Mouse (Mus musculus) gastrocnemius, postnatal 10 days (tissue): ENCODE results near the gene Tmem72. TPM values are rescaled to one million over a fixed set of nuclear protein-coding genes. Genes with fewer than 3 reads are reported as not detected.
A peak's percentile ranks its signal among the peaks of the same experiment; 100 is the strongest.

Experiments used
- DNase-seq: peaks from one replicate; pipeline ENCODE4 v3.0.0; 2021; ENCODE audit warnings: mixed read lengths
- total RNA-seq, 2 experiments: library from RNA; stranded (reverse); gene quantifications; 2 replicates each; pipeline ENCODE4 v1.2.3; 2021

Tmem72 gene
- total RNA-seq, 2 experiments from 2014 or later: 0.16 to 0.23 TPM

- DNase-seq: no peak
Observed at GRCm38 (mm10) chr6:116679563-116680288, 37.0 kb downstream of the Tmem72 start.

- no peak for DNase-seq
Observed at GRCm38 (mm10) chr6:116677321-116677720, 39.4 kb downstream of the Tmem72 start.

GRCm38 (mm10) chr6:116676355-116676913, 40.3 kb downstream of the Tmem72 start:
- no peak for DNase-seq

DNA sequence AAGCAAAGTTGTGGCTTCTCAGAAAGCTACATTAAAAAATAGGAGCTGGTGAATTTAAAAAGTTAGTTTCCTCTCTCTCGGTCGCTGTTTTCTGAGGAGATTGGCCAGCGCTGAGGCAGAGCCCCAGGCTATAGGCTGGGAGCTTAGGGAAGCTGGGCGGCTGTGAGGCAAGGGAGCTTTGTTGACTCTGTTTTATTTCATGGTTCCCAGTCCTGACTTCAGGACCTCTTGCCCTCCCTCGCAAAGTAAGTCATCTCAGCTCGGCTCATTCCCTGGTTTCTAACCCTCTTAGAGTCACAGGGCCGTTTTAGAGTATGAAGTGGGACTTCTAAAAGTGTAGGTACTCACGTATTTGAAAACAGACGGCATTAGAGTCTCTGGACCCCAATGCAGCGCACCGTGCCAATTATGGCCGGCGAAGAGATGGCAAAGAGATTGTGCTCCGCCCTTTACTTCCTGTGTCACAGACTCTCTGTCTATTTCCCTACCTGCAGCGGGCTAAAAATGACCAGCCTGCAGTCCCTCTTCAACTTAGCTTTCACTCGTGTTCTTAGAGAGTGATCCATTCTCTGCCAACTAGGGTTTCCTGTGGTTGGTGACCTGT, 42.3 kb downstream of the Tmem72 start:
- DNase-seq: no peak

DNA sequence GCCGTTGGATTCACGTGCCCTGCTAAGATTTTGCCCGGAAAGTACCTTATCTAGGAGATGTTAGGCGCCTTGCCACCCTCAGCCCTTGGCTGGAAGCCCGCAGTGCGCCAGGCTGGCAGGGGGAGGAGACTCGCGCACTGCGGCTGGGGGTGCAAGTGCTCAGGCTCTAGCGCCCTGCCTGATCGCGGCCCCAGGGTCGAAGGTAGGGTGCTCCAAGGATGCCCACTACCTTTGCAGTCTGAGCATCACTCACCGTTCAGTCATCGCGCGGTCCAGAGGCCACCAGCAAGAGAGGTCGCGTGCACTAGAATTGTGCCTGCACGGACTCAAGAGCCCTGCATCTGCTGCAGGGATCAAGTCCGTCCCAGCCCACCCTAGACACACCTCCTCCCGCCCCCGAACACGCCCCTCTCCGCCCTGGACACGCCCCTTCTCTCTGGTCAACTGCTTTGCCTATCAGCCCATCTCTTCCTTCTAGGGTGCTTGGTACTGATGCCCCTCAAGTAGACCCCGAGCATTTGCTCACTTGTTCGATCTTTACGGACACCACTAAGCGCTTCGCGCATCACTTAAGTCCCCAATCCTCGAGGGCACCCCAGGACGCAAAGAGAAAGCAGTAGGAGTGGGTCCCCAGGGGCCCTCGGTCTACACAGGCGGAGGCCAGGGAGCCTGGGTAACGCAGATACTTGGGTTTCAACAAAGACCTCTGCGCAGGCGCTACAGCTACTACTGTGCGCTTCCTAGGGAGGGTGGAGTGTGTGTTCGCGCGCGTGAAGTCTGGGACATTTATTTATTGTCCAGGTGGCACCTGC, 43.0 kb downstream of the Tmem72 start, which contains the start of gene Rassf4:
Rassf4 (minus strand) TSS at position 482 of the 812 bp plus-strand sequence.
- peak; percentile 86 for DNase-seq

DNA sequence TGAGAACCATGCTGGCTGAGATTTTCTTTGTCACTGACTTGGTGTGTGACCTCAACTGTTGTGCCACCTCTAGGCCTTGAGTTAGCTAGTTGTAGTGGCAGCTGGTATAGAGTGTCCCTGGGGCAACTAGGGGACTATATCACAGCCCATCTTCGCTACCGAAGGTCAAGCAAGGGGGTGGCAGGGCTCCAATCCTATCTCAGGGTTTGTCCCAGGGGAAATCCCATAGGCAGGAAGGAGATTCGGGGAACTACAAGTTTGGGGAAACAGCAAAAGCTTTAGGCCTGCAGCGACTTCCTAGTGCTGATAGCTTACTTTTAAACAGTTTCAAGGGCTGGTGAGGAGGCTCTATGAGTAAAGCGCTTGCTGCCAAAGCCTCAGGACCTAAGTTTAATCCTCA, 44.4 kb downstream of the Tmem72 start:
- DNase-seq: no peak

DNA sequence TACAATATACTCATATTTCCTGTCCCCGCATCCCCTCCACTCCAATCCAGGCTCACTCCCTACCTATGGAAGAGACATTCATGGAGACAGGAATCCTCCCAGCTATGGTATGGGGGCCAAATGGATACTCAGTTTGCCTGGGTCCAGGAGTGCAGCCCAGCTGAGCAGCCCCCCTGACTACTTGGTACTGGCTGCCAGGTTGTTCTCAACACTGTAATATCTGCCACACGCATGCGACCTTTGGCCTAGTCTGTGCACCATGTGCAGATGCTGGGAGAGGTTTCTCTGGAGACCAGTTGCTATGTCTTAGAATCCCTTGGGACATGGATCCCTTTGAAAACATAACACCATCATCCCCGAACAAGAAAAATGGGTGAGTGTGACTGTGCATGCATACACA, 44.9 kb downstream of the Tmem72 start:
- no peak for DNase-seq

- DNase-seq: peak; percentile 27
Observed at GRCm38 (mm10) chr6:116671031-116671430, 45.7 kb downstream of the Tmem72 start.

DNA sequence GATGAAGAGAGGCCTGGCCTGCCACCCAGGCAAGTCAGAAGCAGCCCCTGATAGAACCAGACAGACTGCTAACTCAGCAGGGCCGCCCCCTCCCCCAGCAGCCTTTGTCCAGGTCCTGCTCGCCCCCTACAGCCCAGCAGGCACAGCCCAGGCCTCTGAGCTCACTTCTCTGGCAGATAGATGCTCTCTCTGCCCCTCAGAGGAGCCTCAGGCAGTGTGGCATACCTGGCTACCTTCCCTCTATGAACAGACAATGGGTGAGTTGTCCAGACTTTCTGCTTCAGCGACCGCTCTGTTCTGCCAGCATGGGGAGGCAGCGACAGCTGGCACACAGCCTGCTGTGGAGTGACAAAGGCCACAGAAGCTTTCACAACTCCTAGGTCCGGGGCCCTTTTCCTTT, 46.6 kb downstream of the Tmem72 start:
- DNase-seq: no peak

DNA sequence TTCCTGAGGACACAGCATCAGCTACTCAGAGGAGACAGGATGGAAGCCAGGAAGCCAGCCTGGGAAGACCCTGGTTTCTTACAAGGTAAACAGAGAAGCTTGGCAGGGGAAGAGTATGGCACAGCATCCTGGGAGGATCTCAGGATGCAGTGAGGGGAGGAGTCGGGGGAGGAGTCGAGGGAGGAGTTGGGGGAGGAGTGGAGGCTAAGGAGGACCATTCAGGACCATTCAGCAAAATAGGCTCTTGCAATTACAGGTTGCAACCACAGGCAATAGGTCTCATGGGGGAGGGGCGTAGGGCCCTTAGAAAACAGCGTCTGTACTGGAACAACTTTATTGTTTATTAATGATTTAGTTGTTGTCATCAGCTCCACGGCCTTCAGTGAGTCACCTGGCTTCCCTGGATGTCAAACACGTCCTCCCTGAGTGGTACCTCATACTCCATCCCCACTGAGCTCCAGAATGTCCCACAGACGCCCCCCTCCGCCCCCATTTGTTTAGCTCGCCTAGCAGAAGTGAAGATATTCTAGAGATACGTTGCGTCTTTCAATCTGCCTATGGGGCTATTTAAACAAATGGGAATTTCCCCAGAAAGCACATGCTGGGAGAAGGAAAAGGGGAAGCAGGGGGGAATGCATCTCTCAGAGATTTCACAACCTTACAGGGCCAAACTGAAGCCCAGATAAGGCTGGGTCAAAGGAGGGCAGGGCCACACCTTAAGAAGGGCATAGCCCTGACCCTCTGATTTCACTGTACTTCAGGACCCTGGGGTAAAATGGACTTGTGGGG, 47.8 kb downstream of the Tmem72 start:
- no peak for DNase-seq

- DNase-seq: no peak
Observed at GRCm38 (mm10) chr6:116667382-116667781, 49.3 kb downstream of the Tmem72 start.

DNA sequence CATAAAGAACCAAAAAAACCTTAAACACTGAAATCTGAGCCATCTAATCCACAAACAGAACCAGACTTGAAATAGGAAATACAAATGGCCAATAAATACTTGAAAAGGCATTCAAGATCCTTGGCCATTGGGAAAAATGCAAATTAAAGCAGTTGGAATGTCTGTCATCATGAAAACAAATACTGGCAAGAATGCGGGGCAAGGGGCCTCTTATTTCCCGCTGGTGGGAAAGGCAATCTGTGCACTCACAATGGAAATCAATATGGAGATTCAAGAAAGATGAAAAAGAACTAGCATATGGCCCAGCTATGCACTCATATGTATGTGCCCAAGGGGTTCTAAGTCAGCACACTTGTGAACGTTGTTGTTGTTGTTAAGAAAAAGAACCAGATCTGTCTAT, 49.8 kb downstream of the Tmem72 start:
- no peak for DNase-seq

- DNase-seq: no peak
Observed at GRCm38 (mm10) chr6:116666085-116666750, 50.5 kb downstream of the Tmem72 start.

DNA sequence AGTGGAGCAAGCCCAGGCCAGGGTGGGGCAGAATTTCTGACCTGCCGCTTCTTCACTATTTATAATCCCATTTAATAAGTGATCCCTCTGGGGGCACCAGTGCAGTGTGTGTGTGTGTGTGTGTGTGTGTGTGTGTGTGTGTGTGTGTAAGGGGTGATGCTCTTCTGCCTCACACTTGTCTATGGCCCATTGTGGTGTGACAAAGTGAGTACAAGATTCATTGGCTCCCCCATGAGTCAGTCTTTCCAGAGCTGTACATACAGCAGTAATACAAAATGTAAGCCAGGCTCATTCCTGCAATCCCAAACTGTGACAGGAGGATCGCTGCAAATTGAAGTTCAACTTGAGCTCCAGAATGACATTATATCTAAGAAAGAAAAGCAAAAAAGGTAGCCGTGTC, 51.9 kb downstream of the Tmem72 start:
- no peak for DNase-seq

- no peak for DNase-seq
Observed at GRCm38 (mm10) chr6:116664031-116664430, 52.7 kb downstream of the Tmem72 start.

DNA sequence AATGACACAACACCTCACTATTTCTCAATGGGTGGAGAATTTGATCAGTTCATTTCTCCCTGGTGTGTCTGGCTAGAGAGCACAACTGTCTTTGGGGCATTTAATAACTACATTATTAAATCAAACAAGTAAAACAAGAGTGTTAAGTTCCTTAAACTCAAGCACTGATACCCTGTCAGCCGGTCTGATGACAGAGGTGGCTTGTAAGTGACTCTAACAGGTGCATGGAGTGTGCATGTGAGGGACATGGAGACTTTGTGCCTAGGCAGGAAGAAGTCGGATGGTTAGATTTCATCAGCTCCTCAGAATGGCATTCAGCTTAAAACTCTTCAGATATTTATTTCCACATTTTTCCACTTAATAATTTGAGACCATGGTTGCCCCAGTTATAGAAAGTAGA, 53.3 kb downstream of the Tmem72 start:
- DNase-seq: no peak

DNA sequence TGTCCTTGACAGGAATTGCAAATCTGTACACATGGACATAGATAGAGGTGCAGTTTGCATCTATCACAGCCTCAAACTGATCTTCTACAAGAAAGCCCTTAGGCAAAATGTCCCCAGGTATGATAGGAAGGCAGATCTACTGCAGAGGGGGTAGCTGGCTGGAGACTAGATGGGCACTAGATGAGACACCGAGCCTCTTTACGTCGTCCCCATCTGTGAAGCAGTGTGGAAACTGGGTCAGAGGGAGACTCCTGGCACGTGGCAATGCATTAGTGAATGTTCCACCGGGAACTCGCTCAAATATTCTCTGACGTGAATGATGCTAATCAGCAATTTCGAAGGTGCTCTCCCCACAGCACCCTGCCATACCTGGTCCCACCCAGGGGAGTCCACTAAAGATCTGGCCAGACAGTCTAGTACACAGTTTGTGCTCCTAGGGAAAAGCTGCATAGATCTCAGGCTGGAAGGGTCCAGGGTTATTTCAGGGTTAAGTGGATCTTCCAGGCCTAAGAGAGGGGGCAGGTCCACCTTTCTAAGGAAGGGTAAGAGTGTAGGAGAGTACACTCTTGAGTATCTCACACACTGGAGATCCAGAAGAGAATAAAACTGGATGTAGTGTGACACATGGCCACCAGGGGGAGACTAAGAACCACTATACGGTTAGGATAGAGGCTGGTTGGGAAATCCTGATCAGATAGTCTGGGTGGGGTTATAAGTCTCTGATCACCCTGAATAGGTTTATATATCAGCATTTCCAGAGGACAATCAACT, 62.8 kb downstream of the Tmem72 start:
- peak; percentile 67 for DNase-seq

DNA sequence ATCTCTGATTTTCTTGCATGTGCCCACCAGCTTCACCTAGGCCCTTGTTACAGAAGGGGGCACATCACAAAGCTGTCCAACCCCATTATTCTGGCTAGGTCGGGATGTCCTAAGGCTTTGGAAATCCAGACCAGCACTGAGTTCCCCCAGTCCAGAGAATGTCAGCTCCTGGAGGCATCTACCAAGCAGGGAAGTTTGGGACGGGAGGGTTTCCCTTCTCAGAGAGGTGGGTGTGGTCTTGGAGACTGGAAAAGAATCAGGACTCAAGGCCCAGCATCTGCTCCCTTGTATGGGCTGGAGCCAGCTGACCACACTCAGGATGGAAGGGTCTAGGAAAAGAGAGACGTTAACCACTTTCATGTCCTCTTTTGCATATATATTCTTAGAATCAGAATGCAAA, 63.5 kb downstream of the Tmem72 start:
- no peak for DNase-seq

GRCm38 (mm10) chr6:116651437-116652118, 65.1 kb downstream of the Tmem72 start:
- peak; percentile 51 for DNase-seq

- no peak for DNase-seq
Observed at GRCm38 (mm10) chr6:116650406-116650805, 66.3 kb downstream of the Tmem72 start, which contains the start of gene Depp1. Gene Depp1, plus strand, starts transcription at chr6:116650609.
